Mouse (Mus musculus) monocyte, adult 5-6 weeks (primary cell): Measurements from ENCODE around the gene Alkbh1. TPM values are rescaled to one million over a fixed set of nuclear protein-coding genes. Genes with fewer than 3 reads are reported as not detected.

Experiments used
- ATAC-seq: fragments of 153-309, 156-312 bp; replicated peaks from 2 replicates; pipeline ENCODE4 v1.8.0; 2017; ENCODE audit warnings: mild to moderate bottlenecking; ENCODE audit not compliant: low TSS enrichment, insufficient number of reproducible peaks, severe bottlenecking, poor library complexity, low FRiP score
- total RNA-seq: library from RNA; stranded (forward); fragments of 200-1000, 200-491, 200-594 nt; gene quantifications from 3 replicates; pipeline ENCODE4 v1.2.3, GENCODE M21; 2017

The Alkbh1 gene
- total RNA-seq, 1 experiment from 2014 or later, result 38.0 TPM

- no peak for ATAC-seq
Measured at GRCm38 (mm10) chr12:87389231-87389630, 54.6 kb downstream of the Alkbh1 start.

GRCm38 (mm10) chr12:87388122-87388774 lies 55.6 kb downstream of the Alkbh1 start, which contains the start of gene Sptlc2:
TSS of gene Sptlc2 (minus strand) at chr12:87388355.
- ATAC-seq, result peak; percentile 98

DNA sequence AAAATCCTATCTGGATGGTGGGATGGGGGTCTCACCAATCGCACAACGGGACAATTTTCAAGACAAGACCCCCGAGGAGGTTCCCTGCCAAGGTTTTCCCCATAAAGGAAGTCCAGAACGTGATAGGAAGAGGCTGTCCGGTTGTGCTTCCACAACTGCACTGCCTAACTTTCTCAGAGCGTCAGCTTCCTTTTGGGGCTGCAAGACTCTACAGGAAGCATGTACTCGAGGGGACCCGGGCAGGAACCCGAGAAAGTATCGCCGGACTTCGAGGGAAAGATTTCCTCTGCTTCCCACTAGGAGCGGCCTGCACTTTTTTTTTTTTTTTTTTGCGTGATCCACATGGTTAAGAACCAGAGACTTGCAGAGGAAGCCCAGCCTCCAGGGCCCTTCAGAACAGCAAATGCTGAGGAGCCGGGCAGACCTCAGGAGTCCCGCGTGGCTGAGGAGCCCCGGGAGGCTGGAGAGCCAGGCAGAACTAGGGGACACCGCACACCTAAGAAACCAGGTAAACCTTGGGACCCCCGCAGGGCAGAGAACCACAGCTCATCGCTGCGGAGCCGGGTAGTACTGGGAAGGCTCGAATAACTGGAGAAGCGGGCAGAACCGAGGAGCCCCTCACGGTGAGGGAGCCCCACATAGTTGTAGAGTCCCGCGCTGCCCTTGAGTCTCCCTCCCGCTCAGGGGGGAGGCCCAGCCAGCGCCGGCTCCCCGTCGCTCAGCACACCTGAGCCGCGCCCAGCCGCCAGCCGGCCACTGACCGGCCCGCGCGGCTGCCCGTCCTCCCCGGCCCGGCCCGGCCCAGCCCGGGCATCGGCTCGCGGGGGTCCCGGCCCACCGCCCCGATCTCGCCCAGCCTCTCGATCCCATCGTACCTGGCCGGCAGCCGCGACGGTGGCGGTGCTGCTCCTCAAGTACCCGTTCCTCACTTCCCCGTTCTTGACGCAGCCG lies 56.4 kb downstream of the Alkbh1 start:
- no peak for ATAC-seq

- no peak for ATAC-seq
Measured at GRCm38 (mm10) chr12:87385051-87385450, 58.8 kb downstream of the Alkbh1 start.

DNA sequence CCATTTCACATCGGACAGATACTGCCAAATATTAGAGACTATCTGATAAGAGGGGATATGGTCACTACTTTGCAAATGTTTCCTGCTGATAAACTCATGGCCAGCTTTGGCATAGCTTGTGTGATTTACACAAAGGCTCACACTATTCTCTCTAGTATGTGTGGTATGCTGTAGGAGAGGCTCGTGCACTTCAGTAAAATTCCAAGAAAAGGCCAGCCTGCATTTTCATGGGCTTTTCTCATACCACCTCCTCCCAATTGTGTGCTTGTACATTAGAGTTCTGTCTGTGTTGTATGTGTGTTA lies 62.5 kb downstream of the Alkbh1 start:
- ATAC-seq, result no peak

DNA sequence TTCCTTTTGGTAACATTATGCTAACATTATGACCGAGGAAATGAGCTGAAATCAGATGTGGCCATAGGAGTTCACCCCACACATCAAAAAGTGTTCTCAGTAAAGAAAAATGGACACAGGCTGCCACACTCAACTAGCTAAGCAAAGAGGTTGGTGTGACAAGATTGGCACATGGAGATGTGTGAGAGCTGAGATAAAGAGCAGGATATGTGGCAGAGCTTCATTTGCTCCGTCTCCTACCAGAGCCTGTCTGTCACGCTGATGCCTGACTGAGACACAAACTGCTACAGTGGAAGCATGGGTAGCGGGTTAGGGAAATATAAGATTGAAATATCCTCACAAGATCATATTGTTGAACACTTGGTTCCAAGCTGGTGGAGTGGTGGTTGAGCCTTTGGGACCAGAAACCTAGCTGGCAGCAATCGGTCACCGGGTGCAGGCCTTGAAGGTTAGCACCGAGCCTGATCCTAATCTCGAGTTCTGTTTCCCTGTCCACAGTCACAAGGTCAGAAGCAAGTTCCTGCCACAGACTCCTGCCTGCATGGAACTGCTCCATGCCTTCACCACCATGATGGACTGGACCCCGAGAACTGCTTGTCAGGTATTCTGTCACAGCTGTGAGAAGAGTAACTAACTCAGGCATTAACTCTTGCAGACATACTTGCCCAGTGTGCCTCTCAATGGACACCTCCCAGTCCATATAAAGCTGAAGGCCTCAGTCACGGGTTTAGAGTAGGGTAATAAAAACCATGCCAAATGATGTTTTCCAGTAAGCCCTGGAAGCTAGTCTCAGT lies 63.0 kb downstream of the Alkbh1 start:
- no peak for ATAC-seq

GRCm38 (mm10) chr12:87379496-87379895 lies 64.3 kb downstream of the Alkbh1 start:
- no peak for ATAC-seq

Other genes with a start within 250 kb of the Alkbh1 start
- 0.39 TPM in 1 of 3 replicates, not detected in the others for gene Samd15, start 244.3 kb downstream of the Alkbh1 start, total RNA-seq
- gene Tmed8, start 243.6 kb downstream of the Alkbh1 start, total RNA-seq, result 7.8 to 21.7 TPM (median 12.4 TPM) in 3 replicates
- 0.29 to 0.86 TPM in 2 of 3 replicates, not detected in the other for gene Noxred1, start 205.3 kb downstream of the Alkbh1 start, total RNA-seq
- 29.4 to 34.9 TPM (median 34.6 TPM) in 3 replicates for gene Vipas39, start 177.8 kb downstream of the Alkbh1 start, total RNA-seq
- gene Ahsa1, start 177.5 kb downstream of the Alkbh1 start, total RNA-seq, result 175 to 197 TPM (median 181 TPM) in 3 replicates
- gene Ism2, start 144.3 kb downstream of the Alkbh1 start, total RNA-seq, result not detected in 3 replicates
- 143 to 275 TPM (median 270 TPM) in 3 replicates for gene Sptlc2, start 55.7 kb downstream of the Alkbh1 start, total RNA-seq
- 58.5 to 81.5 TPM (median 77.2 TPM) in 3 replicates for gene Slirp, start 121 bp downstream of the Alkbh1 start, total RNA-seq
- 144 to 150 TPM (median 147 TPM) in 3 replicates for gene Snw1, start 28.3 kb upstream of the Alkbh1 start, total RNA-seq
- gene Gm5788, start 50.7 kb upstream of the Alkbh1 start, total RNA-seq, result not detected in 3 replicates
- not detected in 3 replicates for gene Gm8300, start 70.3 kb upstream of the Alkbh1 start, total RNA-seq
- gene Oog1, start 158.7 kb upstream of the Alkbh1 start, total RNA-seq, result not detected in 3 replicates
- gene Gm4027, start 174.9 kb upstream of the Alkbh1 start, total RNA-seq, result not detected in 3 replicates
- gene Gm16381, start 200.6 kb upstream of the Alkbh1 start, total RNA-seq, result not detected in 3 replicates